Mouse (Mus musculus) cerebral cortex, adult 2 months (tissue): ENCODE results near the gene Casp3.

Experiments
- WGBS: fragments of 180-500 bp; shearing (Covaris S2); methylation state at CpG from one replicate; pipeline ENCODE4 v1.1.7; 2018; 5-methylcytosine and 5-hydroxymethylcytosine counted together

Gene Casp3

DNA sequence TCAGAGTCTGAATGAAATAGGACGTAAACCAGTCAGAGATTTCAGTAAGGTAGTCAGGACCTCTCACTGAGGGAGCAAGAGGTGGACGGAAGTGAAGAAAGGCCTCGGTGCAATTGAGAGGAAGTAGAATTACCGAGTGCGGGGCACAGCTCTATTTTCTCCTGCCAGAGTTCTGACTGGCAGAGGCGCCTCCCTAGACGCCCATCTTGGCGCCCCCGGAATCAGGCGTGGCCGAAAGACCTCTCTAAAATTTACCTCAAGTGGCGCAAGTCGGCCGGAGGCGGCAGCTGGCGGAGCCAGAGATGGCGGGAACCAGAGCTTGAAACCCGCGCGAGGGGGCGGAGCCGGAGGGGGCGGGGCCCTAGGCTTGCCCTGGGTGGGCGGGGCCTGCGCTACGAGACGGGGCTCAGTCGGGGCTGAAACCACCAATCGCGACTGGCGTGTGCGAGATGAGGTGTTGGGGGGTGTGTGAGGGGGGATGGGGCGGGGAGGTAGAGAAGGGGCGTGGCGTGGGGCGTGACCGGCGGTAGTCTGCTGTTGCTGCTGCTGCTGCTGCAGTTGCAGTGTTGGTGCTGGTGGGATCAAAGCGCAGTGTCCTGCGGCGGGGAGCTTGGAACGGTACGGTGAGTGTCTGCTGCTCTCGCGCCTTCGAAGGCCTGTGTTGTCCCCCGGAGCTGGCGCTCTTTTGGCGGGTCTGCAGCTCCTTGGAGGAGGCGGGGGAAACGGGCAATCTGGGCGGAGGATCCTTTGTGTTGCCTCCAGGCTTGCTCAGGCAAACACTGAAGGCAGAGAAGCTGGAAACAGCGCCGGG is at the start of gene Casp3, which contains the start of gene Primpol:
Casp3 (plus strand) TSS at position 413 of the 811 bp plus-strand sequence.
Primpol (minus strand) TSS at position 334 of the 811 bp plus-strand sequence.
- 2% methylated on average over 53 of the region's 54 CpGs for WGBS

DNA sequence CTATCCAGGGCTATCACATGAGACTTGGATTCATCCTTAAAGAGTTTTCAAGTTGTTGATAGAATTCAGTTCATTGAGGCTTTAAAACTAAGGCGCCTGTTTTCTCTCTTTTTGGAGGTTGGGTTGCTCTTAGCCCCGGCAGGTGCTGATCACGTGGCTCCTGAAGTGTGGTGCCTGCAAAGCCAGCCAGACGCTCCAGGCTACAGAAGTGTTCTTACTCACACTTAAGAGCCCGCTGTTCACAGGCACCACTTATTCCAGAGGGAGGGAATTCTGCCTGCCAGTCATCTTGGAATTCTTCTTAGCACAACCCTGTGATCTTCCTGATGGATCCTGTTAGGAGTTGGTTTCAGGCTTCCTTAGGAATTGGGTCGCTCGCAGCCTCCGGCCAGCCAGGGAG is 49.1 kb upstream of the Casp3 start:
- WGBS = 75% methylated on average over 8 of the region's 8 CpGs

DNA sequence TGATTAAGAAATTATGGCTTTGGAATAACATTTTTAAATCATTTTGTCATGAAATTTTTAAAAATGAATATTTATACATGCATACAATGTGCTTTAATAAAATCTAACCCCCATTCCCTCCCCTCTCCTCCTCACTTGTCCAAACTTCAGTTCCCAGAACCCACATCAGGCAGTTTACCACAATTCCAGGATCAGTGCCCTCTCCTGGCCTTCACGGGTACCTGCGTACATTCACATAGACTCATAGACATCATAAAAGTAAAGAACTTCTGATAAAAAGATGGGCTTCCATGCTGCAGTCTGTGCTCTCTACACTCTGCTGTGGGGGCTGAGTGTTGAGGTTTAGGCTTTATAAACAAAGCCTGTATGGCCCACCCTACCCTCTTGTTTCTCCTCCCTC is 48.1 kb upstream of the Casp3 start:
- 77% methylated on average over 2 of the region's 2 CpGs for WGBS

DNA sequence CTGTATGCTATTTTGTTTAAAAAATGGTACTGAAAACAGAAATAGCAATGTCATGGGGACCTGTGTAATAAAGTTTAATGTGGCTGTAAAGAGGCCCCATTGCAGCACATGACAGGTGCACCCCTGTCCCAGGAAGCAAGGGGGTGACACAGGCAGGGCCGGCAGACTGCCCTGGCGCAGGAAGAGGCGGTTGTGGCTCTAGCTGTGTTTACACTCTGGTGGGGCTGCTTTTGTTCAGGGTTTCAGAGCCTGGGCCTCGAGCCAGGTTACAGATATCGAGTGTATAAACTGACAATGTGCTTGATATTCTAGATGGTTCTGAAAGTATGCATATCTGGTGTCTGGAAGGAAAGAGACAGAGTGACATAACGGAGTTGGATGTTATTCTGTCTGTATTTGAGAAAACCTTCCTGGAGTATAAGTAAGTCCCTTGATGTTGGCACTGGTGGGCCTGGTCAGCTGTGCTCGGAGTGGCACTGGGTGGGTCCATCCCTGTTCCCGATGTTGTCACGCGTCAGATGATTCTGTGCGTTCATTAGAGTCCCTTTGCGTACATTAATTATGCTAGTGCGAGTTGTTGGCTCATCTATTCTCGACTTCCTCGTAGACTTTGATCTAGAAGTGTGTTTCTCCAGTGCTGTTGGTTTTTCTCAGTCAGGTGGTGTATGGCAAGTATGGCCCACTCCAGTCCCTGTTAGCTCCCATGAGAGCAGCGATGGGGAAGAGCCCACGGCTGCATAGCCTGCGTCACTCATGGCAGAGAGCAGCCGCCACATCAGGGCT is 47.2 kb upstream of the Casp3 start:
- WGBS = 88% methylated on average over 19 of the region's 19 CpGs

DNA sequence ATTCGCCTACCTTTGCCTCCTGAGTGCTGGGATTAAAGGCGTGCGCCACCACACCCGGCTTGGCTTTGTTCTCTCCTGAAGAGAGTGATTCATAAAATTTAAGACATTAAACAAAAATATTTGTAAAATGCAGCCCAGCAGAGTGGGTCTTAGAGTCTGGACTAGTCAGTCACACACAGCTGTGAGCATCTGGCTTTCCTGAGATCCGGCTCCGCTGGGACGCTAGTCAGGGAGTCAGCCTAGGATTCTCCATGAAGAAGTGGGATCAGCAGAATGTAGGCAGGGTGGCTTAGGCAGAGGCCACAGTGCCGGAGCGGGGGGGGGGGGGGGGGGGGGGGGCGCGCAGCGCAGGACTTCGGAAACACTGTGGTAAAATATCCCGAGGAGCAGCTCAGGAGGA is 46.4 kb upstream of the Casp3 start:
- whole genome bisulfite sequencing = 95% methylated on average over 12 of the region's 14 CpGs

DNA sequence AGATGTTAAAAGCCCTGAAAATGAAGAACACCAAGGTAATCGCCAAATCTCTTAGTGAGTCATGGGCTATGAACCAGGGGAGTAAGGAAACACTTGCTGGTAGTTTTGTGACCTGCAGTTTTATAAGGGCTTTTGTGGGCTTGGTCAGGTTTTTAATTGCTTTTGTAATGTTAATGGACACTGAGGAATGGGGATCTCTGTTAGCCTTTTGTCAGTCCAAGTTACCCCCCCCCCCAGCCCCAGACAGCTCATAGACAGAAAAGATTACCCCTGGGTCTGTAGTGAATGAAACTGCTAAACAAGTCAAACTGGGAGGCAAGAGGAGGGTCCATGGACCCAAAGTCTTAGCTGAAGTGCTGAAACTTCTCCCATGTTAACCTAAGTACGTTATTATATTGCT is 43.6 kb upstream of the Casp3 start:
- WGBS = 93% methylated on average over 2 of the region's 2 CpGs

DNA sequence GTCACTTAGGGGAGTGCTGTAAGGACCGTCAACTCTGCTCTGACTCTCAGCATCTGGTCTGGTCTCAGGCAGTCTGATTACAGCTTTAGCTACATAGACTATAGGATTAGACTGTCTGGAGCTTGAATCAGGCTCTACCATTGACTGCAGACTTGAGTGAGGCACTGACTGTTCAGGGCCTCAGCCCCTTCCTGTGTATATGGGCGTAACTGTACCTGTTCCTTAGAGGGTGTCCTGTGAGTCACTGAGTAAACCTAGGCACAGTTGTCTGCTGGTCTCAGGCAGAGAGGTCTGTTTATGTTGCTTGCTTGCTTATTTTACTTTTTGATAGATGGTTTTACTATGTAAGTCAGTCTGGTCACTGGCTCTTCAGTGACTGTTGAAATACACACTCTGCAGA is 43.1 kb upstream of the Casp3 start:
- 91% methylated on average over 2 of the region's 2 CpGs for WGBS

DNA sequence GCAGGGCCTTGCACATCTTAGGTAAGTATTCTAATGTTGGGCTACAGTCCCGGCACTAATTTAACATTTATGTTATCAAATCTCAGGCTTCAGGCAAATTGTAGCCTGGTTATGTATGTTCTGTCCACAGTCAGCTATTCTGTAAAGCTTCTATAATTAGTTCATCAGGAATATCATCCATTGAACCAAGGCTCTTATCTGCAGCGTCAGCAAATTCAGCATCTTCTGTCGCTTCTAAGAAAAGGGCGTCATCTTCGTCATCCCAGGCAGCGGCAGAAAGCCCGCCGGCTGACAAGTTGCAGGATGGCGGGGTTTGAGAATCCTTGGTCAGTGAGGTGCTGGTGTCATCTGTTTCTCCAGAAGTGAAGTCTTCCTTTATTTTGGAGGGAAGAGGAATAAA is 38.3 kb upstream of the Casp3 start:
- 93% methylated on average over 9 of the region's 9 CpGs for WGBS

DNA sequence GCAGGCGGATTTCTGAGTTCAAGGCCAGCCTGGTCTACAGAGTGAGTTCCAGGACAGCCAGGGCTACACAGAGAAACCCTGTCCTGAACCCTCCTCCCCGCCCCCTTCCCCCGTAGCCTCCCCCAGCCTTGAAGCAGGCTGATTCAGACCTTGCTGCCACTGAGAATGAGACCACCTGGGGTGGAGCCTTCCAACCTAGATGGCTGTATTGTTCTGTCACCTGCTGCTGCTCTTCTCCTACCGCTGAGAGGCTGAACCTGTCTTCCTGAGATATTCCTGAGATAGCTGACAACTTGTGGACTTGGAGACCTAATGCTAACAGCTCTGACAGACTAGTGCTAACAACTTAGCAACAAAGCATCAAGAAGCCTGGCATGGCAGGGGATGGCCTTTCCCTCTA is 32.8 kb upstream of the Casp3 start:
- 69% methylated on average over 4 of the region's 4 CpGs for WGBS

DNA sequence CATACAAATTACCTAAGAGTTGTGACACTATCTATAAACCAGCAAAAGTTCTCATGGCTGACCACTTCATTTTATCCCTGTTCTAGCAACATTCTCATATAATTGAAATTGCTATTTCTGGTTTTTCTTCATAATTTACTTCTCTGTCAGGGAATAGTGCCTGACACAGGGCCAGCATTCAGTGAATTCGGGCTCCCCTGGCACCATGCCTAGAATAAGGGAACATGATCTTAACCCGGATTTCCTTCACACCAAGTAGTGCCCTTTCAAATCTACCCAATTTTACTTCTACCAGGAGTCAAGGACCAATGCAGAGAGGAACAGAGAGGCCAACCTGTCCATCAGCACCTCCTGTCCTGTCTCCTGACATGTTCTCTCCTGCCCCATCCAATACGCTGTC is 31.5 kb upstream of the Casp3 start:
- 67% methylated on average over 3 of the region's 3 CpGs for WGBS

DNA sequence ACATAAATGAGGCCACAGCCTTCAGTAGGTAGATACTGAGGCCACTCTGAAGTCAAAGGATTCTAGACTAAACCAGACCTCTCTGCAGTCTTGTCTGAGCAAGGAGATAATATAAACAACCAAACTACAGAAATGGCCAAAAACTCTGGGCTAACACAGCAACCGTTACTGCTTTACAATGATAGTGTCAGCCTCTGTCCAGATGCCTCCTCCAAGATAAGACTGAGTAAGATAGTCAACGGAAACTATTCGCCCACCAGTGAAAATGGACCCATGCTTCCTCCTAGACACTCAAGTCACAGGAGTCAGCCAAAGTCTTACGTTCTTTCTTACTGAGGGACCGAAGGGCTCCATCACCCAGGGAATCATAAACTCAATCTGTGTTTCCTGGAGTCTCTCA is 29.2 kb upstream of the Casp3 start:
- 92% methylated on average over 5 of the region's 5 CpGs for WGBS

DNA sequence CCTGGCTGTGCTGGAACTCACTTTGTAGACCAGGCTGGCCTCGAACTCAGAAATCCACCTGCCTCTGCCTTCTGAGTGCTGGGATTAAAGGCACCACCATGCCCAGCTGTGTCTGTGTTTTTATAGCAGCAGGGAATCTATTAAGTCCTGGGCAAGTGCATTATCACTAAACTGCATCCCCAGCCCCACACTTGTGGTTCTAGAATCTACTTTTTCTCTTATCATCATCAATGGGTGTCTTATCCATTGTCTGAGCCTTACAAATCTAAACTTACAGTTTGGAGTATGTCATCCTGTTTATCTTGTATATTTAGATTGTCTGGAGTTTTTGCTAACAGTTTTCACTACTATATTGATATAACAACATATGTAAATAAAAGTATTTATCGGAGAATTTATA is 28.4 kb upstream of the Casp3 start:
- 94% methylated on average over 2 of the region's 2 CpGs for WGBS

DNA sequence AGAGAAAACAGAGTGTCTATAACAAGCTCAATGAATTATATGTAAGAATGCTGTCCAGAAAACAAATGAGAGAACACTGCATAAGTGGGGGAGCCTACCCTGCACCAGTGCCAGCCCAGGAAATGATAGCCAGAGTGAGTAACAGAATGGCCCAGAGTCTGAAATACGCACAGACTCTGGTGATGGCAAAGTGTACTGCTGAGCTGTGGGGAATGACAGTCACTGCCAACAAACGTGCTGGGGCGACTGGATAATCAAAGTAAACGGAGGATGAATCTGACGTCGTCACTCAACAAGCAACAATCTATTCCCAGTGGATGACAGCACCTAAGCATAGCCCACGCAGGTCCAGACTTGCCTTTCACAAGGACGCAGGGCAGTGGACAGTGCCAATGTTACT is 24.0 kb upstream of the Casp3 start:
- WGBS = 64% methylated on average over 8 of the region's 8 CpGs

DNA sequence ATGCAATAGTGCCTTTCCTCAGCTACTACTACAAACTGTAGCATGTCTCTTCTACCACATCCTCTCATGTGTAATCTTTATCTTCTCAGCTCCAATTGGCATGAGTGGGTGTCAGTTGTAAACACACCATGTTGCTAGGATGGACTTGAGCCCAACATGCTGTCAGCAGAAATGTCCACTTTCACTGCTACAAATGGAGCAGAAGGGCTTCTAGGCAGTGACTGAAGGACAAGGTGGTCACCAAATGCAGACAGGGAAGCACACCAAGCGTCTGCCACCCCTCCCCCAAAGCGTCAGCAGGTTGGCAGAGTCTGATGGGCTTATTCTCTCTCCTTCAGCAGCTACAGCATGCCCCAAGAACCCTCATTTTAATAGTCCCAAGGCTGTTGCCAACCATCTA is 23.3 kb upstream of the Casp3 start:
- WGBS = 71% methylated on average over 2 of the region's 2 CpGs

DNA sequence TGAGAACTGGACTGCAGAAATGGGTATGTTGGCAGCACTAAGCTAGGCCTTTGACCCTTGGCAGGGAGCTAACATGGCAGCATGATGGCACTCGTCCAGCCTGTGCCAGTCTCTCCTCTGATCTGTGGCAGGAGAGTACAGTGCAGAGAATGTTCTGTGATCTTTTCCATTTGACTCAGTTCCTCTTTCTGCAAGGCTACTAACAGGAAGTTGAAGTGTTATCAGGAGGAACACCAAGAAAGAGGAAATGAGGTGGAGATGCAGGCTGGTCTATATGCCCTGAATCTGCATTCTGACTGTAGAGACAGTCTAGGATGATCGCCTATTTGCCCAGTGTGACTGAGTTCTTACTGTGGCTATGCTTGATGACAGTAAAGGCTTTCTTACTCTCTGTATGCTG is 21.5 kb upstream of the Casp3 start:
- 88% methylated on average over 2 of the region's 2 CpGs for WGBS

DNA sequence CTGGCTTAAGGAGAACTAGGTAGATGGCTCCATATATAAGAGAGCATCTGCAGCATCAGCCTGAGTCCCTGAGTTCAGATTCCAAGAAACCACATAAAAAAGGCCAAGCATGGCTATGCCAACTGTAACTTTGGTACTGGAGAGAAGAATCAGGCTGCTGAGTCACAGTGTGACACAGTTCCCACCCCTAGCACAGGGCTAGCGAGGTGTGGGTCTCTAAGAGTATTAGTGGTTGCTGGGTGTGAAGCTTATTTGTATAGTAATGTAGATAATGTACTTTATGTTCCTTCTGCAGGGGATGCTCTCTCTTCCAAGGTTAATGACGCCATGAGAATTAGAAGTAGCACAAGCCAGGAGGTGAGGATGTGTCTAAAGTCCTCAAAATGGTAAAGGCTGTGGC is 20.6 kb upstream of the Casp3 start:
- WGBS = 97% methylated on average over 2 of the region's 2 CpGs

DNA sequence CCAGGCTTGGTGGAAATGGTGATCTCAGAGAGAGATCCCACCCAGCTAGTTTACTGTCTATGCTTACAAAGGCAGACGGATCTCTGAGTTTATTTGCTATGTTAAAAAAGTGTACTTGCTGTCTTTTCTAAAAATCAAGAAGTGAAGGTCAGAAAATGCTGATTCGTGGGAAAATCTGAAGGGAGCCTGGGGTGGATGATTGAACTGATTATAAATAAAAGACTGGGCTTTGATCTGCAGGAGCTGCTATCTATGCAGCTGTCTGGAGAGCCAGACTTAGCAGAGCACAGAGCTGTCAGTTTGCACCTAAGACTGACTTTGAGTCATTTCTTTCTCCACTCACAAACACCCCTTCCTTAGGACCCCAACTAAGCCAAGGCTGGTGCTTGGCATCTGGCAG is 19.7 kb upstream of the Casp3 start:
- WGBS = 83% methylated on average over 2 of the region's 2 CpGs

DNA sequence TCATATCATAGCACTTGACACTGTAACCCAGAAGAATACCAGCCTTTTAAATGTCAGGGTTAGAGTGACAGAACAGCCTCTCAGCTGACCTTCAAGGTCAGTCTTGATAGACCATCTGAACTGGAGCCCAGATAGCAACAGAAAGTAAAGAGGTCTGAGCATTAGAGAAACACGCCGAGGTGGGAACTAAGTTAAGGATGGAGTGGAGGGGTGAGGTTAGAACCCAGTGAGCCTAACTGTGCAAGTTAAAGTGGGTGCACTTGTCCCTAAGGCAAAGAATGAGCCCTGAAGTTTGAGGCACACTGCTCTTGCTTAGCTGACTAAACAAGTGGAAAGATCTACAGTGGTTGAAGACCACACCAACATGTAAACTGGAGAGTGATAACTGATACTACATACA is 19.0 kb upstream of the Casp3 start:
- 96% methylated on average over 2 of the region's 2 CpGs for WGBS

DNA sequence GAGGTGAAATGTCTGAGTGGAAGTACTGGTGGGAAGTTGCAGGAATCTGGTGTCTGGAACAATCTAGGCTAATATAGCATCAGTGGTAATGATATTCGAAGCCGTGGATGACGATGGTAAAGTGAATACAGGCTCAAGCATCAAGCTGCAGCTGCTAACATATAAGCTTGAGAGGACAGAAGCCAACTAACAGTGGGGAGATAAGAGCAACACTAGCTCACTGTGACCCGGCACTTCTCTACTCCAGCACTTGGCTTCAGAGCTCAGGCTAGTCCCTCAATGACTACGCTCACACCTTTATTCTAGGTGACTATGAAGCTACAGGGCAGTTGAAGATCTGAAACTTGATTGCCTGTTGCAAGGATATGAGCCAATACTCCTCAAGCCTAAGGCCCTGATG is 18.3 kb upstream of the Casp3 start:
- WGBS = 88% methylated on average over 5 of the region's 5 CpGs

DNA sequence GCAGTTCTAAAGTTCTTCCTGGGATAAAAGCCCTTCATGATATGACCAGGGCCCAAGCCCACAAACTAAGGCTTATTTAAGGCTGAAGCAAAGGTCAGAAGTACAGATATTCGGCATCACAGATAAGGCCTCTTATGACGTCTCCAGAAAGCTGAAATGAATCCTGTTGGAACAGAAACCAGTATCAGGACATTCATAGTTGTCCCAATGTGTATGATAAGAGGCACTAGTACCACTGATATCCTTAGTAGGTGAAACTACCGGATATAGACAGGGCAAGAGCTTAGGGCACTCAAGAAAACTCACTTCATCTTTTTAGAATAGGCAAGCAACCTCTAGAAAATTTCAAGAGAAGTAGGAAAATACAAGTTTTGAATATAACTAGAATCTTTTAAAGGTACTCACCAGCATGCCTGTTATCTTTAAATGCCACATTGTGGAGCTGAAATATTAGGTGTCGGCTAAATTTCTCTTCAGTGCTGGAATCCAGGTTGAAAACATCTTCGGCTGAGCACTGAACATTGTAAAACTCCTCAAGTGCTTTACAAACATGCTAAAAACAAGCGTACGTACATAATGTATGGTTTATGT is 17.7 kb upstream of the Casp3 start:
- 91% methylated on average over 7 of the region's 7 CpGs for WGBS

DNA sequence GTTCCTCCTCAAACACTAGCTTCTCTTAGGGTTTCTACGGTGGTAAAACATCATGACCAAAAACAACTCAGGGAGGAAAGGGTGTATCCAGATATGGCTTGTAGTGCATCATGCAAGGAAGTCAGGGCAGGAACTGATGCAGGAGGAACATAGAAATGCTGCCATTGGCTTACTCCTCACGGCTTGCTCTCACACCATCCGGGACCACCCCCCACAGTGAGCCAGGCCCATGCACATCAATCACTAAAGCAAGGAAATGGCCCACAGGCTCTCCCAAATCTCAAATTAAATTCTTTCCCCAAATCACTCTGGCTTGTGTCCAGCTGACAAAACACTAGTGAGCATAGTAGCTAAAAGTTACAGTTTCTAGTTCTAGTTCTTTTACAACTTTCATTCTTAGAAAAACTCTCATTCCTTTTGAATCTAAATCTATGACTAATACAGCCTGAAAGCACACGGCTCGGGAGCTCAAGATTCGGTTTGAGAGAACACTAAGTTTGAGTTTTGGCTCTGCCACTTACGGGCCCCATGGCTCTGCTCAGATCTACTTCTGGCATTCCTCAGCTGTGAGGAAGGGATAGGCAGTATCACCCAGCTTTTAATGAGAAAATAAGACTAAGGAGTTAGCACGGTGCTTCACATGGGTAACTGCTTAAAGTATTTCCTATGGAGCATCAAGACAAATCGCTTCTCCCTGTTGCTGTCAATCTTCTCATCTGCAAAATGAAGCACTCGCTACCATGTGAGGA is 16.0 kb upstream of the Casp3 start:
- WGBS = 67% methylated on average over 10 of the region's 10 CpGs

DNA sequence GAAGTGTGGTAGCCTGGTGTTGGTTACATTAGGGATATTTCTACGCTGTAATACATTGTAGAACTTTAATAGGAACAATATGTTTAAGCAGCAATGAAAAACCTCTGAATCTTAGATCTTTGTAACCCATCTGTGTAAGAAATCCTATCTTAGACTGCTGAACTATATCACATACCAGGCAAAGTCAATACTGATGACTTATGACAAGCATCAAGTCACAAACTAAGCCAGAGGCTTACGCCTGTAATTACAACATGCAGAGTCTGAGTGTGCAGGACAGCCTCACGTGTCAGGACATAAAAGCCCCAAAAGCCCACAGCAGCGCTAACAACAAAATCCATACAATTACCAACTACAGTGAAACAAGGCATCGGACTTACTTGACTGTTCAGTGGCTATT is 13.5 kb upstream of the Casp3 start:
- 92% methylated on average over 5 of the region's 5 CpGs for WGBS
